Mouse (Mus musculus) monocyte, adult 2 months (primary cell): ENCODE results near the gene Uqcrc2.
A peak's percentile ranks its signal among the peaks of the same experiment; 100 is the strongest.

Source experiments
- DNase-seq, 2 experiments: peaks; one replicate each; pipeline ENCODE4 v3.0.0; 2022; ENCODE audit warnings: low spot score in 2 of 2, low read depth in 1 of 2

Uqcrc2 gene

DNA sequence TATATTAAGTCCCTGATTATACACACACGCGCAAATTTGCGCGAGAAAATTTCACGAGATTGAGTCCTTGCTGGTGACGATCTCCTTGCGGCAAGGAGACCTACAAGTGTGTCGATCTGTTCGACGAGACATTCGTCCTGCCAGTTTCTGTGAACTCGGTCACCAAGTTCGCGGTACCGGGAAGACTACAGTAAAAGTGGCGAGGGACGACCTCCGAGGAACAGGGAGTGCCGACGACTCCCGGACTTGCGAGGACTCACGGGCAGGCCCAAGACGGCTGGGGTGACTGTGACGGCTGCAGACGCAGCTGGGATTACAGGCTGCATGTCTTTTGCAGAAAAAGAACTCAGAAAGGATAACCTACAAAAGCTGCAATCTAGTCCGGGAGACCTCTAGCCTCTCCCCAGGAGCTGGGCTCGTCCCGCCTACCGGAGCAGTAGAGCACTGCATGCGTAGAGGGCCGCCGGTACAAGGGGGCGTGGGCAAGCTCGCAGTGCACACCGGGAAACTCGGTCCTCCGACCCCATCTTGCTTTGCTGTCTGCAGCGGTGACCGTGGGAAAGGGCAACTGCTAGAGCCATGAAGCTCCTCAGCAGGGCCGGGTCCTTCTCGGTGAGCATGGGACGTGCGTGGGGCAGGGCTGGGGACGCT lies at the start of gene Uqcrc2:
Uqcrc2 (plus strand) TSS at position 466 of the 651 bp plus-strand sequence.
- peak; percentile 57 to 72 for DNase-seq

DNA sequence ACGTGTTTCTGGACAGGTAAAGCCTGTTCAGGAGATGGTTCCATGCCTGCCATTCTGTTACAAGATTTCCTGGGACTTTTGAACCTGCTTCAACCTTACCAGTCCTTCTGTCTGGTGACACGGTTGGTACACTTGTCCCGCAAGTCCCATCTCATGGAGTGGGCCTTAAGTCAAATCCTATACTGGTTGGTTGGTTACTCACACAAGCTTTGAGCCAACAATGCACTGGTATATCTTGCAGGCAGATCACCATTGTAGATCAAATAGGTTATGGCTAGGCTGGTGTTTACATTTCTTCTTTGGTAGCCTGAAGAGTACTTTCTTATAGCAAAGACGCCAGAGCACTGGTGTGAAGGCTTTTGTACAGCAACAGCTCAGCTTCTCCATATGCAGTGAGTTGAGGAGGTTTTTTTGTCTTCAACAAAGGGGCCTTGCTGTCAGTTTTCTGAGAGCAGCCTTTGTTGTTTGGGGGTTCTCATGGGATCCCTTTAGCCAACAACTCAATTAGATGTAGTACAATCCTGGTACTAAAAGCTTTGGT lies 37.7 kb upstream of the Uqcrc2 start:
- DNase-seq: no peak

DNA sequence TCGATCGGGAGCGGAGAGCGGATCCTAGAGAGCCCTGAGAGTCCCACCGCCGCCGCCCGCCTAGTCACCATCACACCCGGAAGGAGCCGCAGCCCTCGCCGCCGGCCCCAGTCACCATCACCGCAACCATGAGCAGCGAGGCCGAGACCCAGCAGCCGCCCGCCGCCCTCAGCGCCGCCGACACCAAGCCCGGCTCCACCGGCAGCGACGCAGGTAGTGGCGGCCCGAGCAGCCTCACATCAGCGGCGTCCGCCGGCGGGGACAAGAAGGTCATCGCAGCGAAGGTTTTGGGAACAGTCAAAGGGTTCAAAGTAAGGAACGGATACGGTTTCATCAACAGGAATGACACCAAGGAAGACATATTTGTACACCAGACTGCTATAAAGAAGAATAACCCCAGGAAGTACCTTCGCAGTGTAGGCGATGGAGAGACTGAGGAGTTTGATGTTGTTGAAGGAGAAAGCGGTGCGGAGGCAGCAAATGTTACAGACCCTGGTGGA lies 37.2 kb upstream of the Uqcrc2 start:
- DNase-seq: no peak

DNA sequence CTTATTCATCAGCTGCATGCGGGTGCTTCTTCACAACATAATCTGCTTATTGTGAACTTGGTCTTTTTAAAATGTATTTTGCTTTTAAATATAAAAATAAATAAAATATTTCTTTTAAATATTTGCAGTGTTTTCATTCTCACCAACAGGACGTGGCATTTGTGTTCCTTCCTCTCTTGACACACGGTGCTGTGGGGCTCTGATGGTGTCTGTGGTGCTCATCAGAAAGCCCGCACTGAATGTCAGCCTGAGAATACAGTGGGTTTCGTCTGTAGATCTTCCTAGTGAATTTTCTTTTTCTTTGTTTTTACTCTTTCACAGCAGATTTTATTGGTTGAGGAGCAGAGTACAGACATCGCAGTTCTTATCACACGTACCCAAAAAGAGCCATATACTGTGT lies 36.6 kb upstream of the Uqcrc2 start:
- no peak for DNase-seq

DNA sequence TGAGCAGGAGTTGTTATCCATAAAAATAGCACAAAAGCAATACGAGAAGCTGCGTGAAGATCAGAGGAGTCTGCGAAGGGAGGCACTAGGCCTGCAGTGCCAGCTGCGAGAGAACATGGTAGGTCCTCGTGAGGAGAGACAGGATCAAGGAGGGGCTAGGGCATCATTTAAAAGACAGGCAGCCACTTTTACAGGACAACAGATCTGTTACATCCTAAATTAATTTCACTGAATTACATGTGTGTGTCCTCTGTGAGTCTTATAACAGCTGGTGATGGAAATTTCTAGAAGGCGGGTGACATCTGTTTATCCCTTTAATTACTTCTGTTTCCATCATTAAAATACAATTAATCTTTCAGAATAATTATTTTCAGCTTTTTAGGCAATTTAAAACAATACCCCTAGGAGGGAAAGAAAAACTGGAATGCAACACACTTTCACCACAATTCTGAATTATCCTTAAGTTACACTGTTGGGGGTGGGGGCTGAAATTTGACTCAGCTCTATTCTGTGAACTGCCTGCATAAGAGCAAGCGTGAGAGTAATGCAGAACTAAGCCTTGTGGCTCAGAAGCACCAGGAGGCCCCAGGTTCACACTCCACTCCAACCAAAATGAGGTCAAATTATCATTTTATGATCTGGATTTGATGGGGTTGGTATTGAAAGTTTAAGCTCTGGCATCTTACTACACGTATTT lies 14.8 kb upstream of the Uqcrc2 start:
- no peak for DNase-seq

DNA sequence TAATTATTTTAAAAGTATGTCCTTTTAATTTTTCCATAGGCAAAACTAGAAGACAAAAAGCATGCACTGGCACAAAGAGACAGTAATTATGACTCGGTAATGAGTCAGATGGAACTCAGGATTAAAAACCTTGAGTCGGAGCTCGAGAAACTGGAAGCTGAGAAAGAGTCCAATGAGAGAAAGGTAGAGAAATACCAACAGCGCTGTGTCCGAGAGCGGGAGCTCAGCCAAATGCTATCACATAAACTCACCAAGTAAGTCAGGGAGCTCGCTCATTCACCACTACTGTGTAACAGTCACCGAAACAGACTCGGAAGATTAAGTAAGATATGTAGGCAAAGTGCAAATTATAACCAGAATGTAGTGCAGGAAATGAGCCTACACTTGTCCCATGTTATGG lies 14.1 kb upstream of the Uqcrc2 start:
- DNase-seq: no peak

DNA sequence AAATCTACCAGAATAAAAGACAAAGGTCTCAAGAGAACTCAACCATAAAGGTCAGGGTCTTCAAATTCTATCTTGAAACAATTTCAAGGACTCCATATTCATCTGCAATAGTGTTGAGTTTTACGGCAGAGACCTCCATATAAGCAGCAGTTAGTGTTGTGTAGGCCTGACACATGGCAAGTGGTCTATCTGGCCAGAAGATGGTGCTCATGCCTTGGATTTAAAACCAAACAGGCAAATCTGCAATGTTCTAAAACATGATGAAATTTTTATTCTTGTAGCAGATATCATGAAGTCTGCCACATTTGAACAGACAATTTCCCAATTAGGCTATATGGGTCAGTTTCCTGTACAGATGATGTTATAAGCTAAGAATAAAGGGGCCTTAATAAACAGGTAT lies 2.5 kb upstream of the Uqcrc2 start:
- DNase-seq: no peak

DNA sequence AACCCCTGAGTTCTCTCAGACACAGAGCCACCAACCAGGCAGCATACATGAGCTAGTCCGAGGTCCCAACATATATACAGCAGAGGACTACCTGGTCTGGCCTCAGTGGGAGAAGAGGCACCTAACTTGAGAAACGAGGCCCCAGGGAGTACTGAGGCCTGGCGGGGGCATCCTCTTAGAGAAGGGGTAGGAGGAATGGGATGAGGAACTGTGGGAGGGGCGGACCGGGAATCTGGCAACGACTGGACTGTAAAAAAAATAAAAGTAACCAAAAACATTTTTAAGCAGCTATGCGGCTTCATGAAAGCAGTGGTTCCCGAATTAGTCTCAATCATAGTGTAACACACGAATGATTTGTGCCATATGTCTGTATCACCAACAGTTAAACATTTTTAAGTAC lies 675 bp upstream of the Uqcrc2 start:
- no peak for DNase-seq

DNA sequence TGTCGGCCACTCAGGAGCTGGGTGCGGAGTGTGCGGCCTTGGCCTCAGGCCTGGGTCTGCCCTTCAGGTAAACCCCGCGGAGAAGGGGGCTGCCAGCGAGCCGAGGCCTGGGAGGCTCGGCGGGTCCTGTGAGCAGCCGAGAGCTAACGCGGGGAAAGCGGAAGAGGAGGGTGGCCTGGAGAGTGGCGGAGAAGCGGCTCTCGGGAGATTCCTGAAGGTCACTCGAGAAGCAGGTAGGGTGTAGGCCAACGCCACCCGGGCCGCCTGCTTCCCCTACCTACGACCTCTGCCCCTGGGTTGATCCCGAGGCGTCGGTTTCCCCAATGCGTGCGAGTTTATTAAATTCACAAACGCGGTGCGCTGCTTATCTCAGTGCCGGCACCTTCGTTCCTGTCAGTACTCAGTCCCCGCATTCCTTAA lies 396 bp downstream of the Uqcrc2 start:
- DNase-seq: no peak

DNA sequence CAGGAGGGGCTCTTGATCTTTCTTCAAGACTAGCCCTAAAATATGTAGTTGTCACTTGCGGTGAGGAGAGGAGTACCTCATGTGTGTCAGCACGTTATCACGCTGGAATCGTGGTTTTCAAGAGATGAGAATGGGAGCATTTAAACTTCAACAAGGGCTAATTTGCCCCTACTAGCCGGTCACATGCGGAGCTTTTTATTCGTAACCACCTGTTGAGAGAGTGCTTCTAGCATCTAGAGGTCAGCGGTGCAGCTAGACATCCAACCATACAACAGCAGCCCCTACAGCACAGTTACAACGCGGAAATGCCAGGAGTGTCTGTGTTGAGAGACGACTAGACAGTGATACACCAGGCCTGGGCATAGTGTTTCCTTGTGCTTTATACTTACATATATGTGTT lies 845 bp downstream of the Uqcrc2 start:
- no peak for DNase-seq

DNA sequence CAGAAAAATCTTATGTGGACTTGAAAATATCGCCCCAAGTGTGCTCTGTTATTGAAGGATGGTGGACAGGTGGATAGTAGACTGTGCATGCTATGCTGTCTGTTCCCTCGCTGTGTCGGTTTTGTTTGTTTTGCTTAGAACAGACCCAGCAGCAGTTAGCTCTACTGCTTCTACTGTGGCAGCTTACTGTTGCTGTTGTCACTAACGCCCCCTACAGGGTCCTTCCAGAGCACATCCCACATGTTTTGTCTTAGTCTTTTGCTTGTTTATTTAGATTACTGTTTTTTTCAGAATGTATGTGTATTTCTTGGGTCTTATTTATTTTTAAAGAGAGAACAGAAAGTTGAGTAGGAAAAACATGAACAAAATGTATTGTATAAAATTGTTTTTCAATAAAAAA lies 8.2 kb downstream of the Uqcrc2 start:
- DNase-seq: no peak

DNA sequence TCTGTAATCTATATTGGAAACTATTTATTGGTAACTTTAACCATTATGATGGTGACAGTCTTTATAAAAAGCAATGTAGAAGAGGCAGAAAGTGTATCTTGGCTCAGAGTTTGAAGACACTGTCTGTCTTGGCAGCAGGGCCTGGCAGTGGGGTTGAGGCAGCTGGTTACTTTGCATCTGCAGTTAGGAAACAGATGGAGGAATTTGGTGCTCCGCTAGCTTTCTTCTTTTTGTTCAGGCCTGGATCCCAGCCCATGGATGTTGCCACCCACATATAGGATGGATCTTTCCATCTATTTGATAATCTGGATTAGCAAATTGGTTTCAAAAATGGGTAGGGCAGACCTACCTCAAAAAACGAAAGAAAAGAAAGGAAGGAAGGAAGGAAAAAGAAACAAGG lies 12.9 kb downstream of the Uqcrc2 start:
- no peak for DNase-seq

DNA sequence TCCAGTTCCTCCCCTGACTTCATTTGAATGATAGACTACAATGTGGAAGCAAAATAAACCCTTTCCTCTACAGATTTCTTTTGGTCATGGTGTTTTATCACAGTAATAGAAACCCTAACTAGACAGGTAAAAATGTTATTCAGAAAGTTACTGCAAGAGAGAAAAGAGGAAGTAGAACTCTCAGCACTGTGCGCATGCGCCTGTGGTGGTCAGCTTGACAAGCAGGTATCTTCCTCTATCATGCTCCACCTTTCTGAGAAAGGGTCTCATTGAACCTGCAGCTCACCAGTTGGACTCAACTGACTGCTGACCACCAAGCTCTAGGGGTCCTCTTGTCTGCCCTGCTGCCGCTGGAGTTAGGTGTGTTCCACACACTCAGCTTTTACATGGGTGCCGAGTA lies 27.1 kb downstream of the Uqcrc2 start:
- DNase-seq: no peak

DNA sequence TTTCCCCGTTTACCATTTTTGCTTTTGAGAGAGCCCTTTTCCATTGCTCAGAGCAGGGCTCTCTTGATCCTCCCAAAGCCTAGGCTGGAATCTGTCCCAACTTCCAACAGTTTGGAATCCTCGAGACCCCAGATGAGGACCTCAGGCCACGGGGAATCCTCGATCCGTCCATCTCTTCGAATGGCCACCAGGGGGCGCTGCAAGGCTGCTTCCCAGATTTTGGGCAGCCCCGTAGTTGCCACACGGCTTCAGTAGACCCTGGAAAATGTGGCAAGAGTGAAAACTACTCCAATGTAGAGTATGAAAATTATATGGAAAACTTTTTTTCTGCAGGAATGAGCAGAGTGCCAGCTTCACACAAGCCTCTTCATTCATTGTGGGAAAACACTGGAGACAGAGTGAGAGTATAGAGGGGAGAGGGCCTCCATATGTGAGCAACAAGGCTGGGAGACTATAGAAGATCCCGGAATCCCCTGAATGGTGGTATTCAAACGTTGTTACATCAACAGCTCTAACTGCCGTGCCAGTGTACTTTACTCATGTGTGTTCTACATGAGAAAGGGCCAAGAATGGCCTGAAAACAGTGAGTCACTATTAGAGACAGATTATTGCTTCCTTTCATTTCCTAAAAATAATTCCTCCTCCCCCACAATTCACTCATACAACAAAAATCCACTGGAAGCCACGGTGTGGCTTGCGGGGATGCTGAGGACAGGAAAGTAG lies 35.3 kb downstream of the Uqcrc2 start, which contains the start of gene Pdzd9:
Pdzd9 (minus strand) TSS at position 191 of the 723 bp plus-strand sequence.
- DNase-seq: peak in 1 of 2 experiments; percentile 34

DNA sequence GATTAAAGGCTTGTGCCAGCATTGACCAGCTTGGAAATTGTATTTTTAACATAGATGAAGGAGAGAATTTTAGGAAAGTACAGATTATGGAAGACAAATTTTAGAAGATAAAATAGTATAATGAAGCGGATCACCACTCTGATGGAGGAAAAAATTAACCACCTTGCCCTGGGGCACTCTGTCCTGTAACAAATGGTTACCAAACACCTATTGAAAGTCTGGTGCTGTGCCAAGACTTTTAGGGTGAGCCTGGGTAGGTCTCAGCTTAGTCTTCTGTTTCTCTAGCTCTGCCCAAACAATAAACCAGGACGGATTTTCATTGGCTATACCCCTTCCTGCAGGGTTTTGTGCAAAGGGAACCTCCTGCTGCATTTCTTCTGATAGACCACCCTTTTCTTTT lies 36.3 kb downstream of the Uqcrc2 start:
- DNase-seq: no peak

DNA sequence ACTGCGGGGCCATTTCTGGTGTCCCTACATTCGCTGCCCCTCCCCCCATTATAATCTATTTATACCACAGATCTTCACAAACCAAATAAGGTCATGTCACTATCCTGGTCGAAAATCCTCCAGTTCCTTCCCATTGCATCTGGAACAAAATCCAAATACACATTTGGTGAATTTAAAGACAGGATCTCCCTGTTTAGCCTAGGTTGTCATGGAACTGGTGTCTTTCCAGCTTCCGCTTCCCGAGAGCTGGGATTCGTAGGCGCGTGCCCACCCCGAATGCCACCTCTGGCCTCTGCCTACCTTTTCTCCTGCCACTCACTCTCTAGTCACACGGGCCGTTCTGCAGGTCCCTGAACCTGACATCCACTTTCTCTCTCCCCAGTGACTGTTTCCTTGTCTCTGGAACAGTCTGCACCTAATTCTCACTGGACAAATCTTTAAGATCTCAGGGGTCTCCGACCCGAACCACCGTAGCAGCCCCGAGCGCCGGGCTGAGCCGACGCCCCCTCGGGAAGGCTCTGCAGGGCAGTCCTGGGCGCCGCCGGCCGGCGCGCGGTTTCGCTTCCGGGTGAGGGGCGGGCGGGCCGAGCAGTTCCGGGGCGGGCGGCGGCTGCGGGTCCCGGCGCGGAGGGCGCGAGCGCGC lies 42.1 kb downstream of the Uqcrc2 start, which contains the start of gene Mosmo:
Mosmo (plus strand) TSS at position 618 of the 643 bp plus-strand sequence.
- peak in 1 of 2 experiments; percentile 33 for DNase-seq

DNA sequence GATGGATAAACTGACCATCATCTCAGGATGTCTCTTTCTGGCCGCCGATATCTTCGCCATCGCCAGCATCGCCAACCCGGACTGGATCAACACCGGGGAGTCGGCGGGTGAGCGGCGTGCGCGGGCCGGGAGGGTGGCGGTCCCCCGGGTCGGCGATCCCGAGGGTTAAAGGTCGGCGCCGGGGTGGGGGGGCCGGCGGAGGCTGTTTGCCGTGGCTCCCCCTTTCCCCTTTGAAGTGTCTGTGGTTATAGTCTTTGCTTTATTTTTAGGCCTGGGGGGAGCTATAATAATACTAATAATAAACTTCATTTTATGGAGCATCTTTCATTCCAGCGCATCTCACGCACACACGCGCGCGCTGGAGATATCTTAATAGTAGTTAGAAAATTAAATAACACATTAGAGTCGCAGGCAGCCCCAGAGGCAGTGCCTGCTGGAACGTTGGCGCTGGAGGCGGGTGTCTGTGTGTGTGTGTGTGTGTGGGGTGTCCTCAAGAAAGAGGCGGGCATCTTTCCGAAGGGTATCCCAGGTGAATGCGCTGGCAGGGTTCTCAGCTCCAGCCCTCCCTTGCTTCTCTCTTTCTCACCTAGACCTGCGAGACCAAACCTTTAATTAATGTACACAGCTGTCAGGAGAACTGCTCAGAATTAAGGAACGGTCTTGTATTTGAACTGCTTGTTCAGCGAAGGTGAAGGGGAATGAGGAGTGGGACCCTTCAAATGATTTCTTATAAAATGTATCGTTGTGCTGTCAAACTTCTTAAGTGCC lies 43.0 kb downstream of the Uqcrc2 start:
- DNase-seq: no peak

DNA sequence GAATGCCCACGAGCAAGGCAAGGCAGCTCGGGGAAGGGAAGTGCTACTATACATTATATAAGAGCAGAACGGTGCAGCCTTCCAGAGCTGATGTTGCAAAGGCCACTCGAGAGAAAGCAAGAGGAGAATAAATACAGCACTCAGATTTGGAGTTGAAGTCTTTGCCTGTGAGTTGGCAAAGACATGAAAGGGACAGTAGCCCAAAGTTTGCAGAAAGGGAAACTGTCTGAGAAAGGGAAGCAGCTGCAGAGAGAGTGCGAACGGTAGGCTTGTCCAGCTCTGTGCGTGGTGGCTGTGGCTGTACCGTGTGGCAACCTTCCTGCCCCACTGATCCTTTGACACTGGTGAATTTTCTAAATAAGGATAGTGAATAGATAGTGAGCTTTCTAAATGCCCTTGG lies 44.0 kb downstream of the Uqcrc2 start:
- DNase-seq: no peak

DNA sequence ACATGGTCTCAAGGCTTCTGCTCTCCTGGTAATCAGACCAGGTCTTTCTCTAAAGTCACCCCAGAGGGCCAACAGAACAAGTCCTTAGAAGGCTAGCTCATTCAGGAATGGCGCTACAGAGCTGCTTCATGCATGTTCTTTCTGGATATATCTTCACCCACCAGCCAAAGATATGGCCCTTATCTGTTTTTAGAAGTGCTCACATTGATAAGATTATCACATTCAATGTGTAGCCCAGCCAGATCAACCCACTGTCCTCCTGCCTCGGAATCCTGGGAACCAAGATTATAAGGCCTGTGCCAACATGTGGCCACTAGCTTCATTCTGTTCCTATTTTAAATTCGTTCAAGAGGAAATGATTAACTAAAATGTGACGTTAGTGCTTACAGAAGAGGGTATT lies 47.0 kb downstream of the Uqcrc2 start:
- no peak for DNase-seq

DNA sequence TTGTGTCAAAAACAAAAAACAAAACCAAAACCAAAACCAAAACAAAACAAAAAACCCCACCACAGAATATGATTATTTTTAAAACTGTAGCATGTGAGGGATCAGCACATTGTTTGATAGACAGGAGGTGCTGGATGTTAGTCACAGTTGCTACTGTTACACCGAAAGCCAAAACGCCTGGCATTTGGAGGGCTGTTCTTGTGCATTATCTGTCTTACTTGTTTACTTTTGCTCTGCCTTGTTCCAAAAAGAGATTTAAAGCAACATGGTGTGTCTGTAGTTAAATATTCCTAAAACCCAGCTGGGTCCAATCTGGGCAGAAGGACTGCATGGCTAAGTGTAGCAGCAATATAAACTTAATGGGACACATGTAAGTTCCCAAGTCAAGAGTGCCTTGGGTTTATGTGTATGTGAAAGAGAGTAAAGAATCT lies 49.8 kb downstream of the Uqcrc2 start:
- no peak for DNase-seq
